Mouse (Mus musculus): ENCODE results near the gene Pten. TPM values are rescaled to one million over a fixed set of nuclear protein-coding genes. Genes with fewer than 3 reads are reported as not detected.

Pten gene
- polyA plus RNA-seq (2014; fragmentation: Nextera tagmentation; extraction: Ambion mirVana): 6.9 and 7.8 TPM in 2 replicates

DNA sequence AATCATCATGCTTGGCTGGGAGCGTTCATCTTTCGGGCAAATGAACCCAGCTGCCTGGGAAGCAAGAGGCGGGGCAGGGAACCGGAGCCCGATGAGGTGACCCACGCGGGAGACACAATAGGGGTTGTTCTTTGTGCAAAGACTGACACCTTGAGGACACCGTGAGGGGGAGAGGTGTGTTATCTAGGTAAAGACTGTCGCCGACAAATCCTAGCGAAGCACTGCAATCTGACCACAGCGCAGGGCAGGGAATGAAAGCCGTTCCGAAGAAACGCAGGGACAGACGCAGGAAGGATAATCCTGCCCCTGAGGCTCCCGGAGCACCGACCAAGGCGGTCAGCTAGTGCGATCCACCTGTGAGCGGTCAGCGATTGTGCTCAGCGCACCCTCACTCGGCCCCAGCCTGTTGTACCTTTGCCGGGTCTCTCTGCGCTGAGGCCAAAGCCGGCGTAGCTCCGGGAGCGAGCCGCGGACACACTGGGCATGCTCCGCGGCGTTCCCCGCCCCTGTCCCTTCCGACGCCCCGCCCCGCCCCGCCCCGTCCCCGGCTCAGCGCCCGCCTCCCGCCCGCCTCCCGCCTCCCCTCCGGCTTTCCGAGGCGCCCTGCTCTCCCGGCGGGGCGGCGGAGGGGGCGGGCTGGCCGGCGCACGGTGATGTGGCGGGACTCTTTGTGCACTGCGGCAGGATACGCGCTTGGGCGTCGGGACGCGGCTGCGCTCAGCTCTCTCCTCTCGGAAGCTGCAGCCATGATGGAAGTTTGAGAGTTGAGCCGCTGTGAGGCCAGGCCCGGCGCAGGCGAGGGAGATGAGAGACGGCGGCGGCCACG lies at the start of gene Pten:
Gene Pten (plus strand): TSS at position 598 of the 826 bp plus-strand sequence.
- peak within 1 kb of the TSS; percentile 83 for H3K4me2 ChIP-seq (ENCODE audit: low read depth, severe bottlenecking)
- under 1% methylated on average over 61 of the region's 77 CpGs for WGBS
- ATAC-seq (ENCODE audit: insufficient number of reproducible peaks, low FRiP score, low TSS enrichment, low read depth): peak; percentile 89
- H3K36me3 ChIP-seq (ENCODE audit: control insufficient read depth, insufficient read depth, low read length): no peaks in the 10 kb centered on the region
- H3K27me3 ChIP-seq (ENCODE audit: control insufficient read depth, insufficient read depth, low read length): 0 out of 2 replicates have a peak, but pooled peaks cover 2% of the 10 kb centered on the region
- H3K4me3 ChIP-seq (ENCODE audit: low read depth, low read length): peak within 1 kb of the TSS; percentile 97
- H3K9me3 ChIP-seq (ENCODE audit: control insufficient read depth, low read length): no peaks in the 10 kb centered on the region
- H3K9ac ChIP-seq (ENCODE audit: low read length): peak within 1 kb of the TSS; percentile 96
- peak within 1 kb of the TSS; percentile 98 for H3K27ac ChIP-seq (replicated peaks; ENCODE audit: low read depth, low read length)
- peak; percentile 98 for DNase-seq (ENCODE audit: low spot score)
- peaks cover 12% of the 10 kb centered on the region; the same call in 1 of the 2 replicates for H3K4me1 ChIP-seq (ENCODE audit: control insufficient read depth, insufficient read depth, low read length)

DNA sequence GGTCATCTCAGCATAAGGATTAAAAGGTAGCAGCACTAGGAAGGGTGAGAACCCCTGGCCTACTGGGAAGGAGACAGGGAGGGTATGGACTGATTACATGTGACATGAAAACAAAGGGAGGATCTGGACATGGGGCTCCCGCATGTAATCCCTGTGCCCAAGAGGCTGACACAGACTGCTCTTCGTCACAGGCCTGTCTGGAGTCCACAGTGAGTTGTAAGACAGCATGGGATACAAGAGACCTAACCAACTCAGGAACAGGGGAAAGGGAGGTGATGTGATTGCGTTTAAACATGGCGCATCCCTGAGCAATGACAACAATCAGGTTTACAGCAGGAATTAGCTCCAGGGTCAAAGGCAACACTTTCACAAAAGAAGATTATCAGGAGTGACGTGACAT lies 48.3 kb upstream of the Pten start:
- H3K27ac ChIP-seq (replicated peaks; ENCODE audit: low read depth, low read length): no peak overlapping the region
- H3K36me3 ChIP-seq (ENCODE audit: control insufficient read depth, insufficient read depth, low read length): 0 out of 2 replicates have a peak, but pooled peaks cover 2% of the 10 kb centered on the region
- H3K4me1 ChIP-seq (ENCODE audit: control insufficient read depth, insufficient read depth, low read length): no peaks in the 10 kb centered on the region
- H3K4me3 ChIP-seq (ENCODE audit: low read depth, low read length): no peak overlapping the region
- H3K9me3 ChIP-seq (ENCODE audit: control insufficient read depth, low read length): no peaks in the 10 kb centered on the region
- H3K4me2 ChIP-seq (ENCODE audit: low read depth, severe bottlenecking): no peak overlapping the region
- ATAC-seq (ENCODE audit: insufficient number of reproducible peaks, low FRiP score, low TSS enrichment, low read depth) (no peak), DNase-seq (ENCODE audit: low spot score) (no peak)
- H3K27me3 ChIP-seq (ENCODE audit: control insufficient read depth, insufficient read depth, low read length): no peaks in the 10 kb centered on the region
- WGBS: 90% methylated on average over 5 of the region's 5 CpGs
- no peak overlapping the region for H3K9ac ChIP-seq (ENCODE audit: low read length)

DNA sequence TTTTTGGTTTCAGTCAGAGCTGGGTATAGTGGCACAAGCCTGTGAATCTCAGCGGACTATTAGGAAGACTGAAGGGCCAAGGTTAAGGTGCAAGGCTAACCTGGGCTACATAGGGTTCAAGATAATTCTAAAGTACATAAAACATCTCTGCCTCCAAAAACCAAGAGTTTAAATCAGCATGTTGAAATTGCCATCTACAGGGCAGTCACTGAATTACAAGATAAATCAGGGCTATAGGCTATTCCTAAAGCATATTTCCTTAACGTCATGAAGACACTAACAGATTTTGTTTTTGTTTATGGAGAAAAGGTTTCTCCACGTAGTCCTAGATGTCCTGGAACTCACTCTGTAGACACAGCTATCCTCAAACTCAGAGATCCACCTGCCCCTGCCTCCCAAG lies 47.0 kb upstream of the Pten start:
- H3K4me2 ChIP-seq (ENCODE audit: low read depth, severe bottlenecking): no peak overlapping the region
- H3K27me3 ChIP-seq (ENCODE audit: control insufficient read depth, insufficient read depth, low read length): no peaks in the 10 kb centered on the region
- no peak overlapping the region for H3K9ac ChIP-seq (ENCODE audit: low read length)
- 84% methylated on average over 3 of the region's 3 CpGs for WGBS
- no peak overlapping the region for H3K27ac ChIP-seq (replicated peaks; ENCODE audit: low read depth, low read length)
- ATAC-seq (ENCODE audit: insufficient number of reproducible peaks, low FRiP score, low TSS enrichment, low read depth): no peak
- no peak overlapping the region for H3K4me3 ChIP-seq (ENCODE audit: low read depth, low read length)
- no peaks in the 10 kb centered on the region for H3K36me3 ChIP-seq (ENCODE audit: control insufficient read depth, insufficient read depth, low read length)
- DNase-seq (ENCODE audit: low spot score): no peak
- H3K4me1 ChIP-seq (ENCODE audit: control insufficient read depth, insufficient read depth, low read length): no peaks in the 10 kb centered on the region
- H3K9me3 ChIP-seq (ENCODE audit: control insufficient read depth, low read length): no peaks in the 10 kb centered on the region

DNA sequence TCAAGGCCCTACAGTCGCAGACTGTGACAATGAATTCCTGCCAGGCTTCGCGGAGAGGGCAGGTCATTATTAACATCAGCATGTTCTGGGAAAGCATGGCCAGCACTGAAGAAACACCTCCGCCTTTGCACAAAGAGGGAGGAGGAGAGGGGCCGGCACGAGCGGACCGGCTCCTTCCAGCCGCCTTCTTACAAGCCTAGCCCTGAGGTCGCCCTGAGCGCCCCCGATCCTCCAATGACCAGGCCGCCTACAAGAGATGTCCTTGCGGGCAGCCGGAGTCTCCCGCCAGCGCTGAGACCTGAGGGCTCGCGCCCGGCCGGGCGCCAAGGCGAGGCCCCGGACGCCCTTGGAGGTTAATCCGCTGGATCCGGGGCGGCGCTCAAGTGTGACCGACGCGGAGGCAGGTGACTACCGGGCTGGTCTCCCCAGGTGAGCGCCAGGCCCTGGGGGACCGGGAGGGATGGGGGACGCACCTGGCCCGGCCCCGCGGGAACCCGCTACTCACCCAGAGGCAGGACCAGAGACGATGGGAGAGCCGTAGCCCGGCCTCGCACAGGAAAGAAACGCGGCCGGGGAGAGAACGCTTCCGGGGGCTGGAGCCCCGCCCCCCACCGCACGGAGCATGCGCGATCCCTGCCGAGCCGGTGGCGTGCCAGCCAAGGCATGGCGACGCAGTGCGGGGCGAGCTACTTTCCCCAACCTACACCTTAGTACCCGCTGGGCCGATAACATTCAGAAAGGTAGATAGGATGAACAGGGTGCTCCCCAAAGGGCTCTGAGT lies 45.3 kb upstream of the Pten start:
- H3K9me3 ChIP-seq (ENCODE audit: control insufficient read depth, low read length): no peaks in the 10 kb centered on the region
- under 1% methylated on average over 63 of the region's 63 CpGs for WGBS
- no peaks in the 10 kb centered on the region for H3K27me3 ChIP-seq (ENCODE audit: control insufficient read depth, insufficient read depth, low read length)
- H3K4me3 ChIP-seq (ENCODE audit: low read depth, low read length): peak overlapping the region; percentile 94
- no peaks in the 10 kb centered on the region for H3K4me1 ChIP-seq (ENCODE audit: control insufficient read depth, insufficient read depth, low read length)
- DNase-seq (ENCODE audit: low spot score) (peak; percentile 93), ATAC-seq (ENCODE audit: insufficient number of reproducible peaks, low FRiP score, low TSS enrichment, low read depth) (peak; percentile 95)
- H3K4me2 ChIP-seq (ENCODE audit: low read depth, severe bottlenecking): peak overlapping the region; percentile 73
- H3K9ac ChIP-seq (ENCODE audit: low read length): peak overlapping the region; percentile 93
- H3K27ac ChIP-seq (replicated peaks; ENCODE audit: low read depth, low read length): peak overlapping the region; percentile 68
- no peaks in the 10 kb centered on the region for H3K36me3 ChIP-seq (ENCODE audit: control insufficient read depth, insufficient read depth, low read length)

DNA sequence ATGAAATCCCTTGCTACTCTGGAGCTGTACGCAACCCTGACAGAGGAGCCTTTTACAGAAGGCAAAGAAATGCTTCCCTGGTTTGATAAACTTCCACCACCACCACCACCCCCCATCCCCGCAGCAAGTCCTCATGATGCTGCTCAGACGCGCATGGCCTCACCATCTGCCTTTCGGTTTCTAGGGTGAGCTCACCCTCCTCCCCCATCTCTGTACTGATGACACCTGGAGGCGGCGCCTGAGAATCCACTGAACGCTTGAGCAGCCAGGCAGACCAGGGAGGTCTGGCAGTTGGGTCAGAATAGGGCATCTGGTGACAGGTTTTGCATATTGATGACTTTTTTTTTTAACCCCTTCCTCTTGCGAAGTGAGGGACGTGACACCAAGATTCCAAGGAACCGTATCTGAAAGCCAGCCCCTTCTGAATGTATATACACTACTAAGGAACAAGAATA lies 44.7 kb upstream of the Pten start:
- H3K4me3 ChIP-seq (ENCODE audit: low read depth, low read length): peak overlapping the region; percentile 94
- H3K9me3 ChIP-seq (ENCODE audit: control insufficient read depth, low read length): no peaks in the 10 kb centered on the region
- H3K9ac ChIP-seq (ENCODE audit: low read length): peak overlapping the region; percentile 93; the same call in 1 of the 2 replicates
- H3K36me3 ChIP-seq (ENCODE audit: control insufficient read depth, insufficient read depth, low read length): no peaks in the 10 kb centered on the region
- WGBS: 0% methylated on average over 11 of the region's 11 CpGs
- no peaks in the 10 kb centered on the region for H3K4me1 ChIP-seq (ENCODE audit: control insufficient read depth, insufficient read depth, low read length)
- H3K4me2 ChIP-seq (ENCODE audit: low read depth, severe bottlenecking): peak overlapping the region; percentile 73
- no peaks in the 10 kb centered on the region for H3K27me3 ChIP-seq (ENCODE audit: control insufficient read depth, insufficient read depth, low read length)
- DNase-seq (ENCODE audit: low spot score) (peak; percentile 74), ATAC-seq (ENCODE audit: insufficient number of reproducible peaks, low FRiP score, low TSS enrichment, low read depth) (peak; percentile 80)
- H3K27ac ChIP-seq (replicated peaks; ENCODE audit: low read depth, low read length): no peak overlapping the region

DNA sequence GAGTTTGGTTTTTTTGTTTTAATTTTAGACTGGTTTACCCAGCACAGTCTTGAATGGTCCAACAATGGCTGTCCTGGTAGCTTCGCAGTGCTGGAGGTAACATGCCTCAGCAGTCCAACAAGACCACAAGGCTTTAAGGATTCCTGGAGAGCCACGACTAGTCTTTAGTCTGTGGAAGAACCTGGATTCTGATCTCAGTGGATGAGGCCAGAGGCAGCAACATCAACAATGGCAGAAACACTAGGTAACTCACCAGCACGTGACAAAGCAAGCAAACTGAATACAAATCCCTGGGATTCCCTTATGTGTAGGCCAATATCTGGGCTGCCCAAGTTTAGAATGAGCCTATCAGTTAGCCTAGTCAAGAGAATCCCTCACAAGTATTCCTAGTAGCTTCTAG lies 43.8 kb upstream of the Pten start:
- 83% methylated on average over 3 of the region's 3 CpGs for WGBS
- Histone ChIP-seq H3K4me3 (ENCODE audit: low read depth, low read length) (no peak overlapping the region), H3K4me1 (ENCODE audit: control insufficient read depth, insufficient read depth, low read length) (no peaks in the 10 kb centered on the region), H3K9me3 (ENCODE audit: control insufficient read depth, low read length) (no peaks in the 10 kb centered on the region), H3K9ac (ENCODE audit: low read length) (no peak overlapping the region), H3K27me3 (ENCODE audit: control insufficient read depth, insufficient read depth, low read length) (no peaks in the 10 kb centered on the region), H3K36me3 (ENCODE audit: control insufficient read depth, insufficient read depth, low read length) (no peaks in the 10 kb centered on the region), H3K27ac (replicated peaks; ENCODE audit: low read depth, low read length) (no peak overlapping the region), H3K4me2 (ENCODE audit: low read depth, severe bottlenecking) (no peak overlapping the region)
- no peak for ATAC-seq (ENCODE audit: insufficient number of reproducible peaks, low FRiP score, low TSS enrichment, low read depth)
- no peak for DNase-seq (ENCODE audit: low spot score)

DNA sequence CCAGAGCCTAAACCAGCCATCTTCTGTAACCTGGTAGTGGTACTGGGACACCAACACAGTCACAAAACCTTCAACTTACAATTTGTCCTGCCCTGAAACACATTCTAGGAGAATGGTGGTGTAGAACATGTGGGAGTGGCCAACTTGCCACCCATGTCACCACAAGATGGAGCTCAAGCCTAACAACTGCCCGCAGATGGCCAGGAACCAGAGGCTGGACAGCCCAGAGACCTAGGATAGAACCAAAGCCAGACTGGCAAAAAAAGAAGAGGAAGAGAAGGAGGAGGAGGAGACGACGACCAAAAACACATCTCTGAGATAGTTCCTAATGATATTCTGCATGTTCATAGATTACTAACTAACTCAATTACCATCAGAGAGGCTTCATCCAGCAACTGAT lies 42.1 kb upstream of the Pten start:
- H3K27ac ChIP-seq (replicated peaks; ENCODE audit: low read depth, low read length): no peak overlapping the region
- H3K9me3 ChIP-seq (ENCODE audit: control insufficient read depth, low read length): no peaks in the 10 kb centered on the region
- ATAC-seq (ENCODE audit: insufficient number of reproducible peaks, low FRiP score, low TSS enrichment, low read depth): no peak
- H3K4me1 ChIP-seq (ENCODE audit: control insufficient read depth, insufficient read depth, low read length): no peaks in the 10 kb centered on the region
- H3K9ac ChIP-seq (ENCODE audit: low read length): no peak overlapping the region
- peak; percentile 78 for DNase-seq (ENCODE audit: low spot score)
- H3K4me3 ChIP-seq (ENCODE audit: low read depth, low read length): no peak overlapping the region
- no peak overlapping the region for H3K4me2 ChIP-seq (ENCODE audit: low read depth, severe bottlenecking)
- H3K27me3 ChIP-seq (ENCODE audit: control insufficient read depth, insufficient read depth, low read length): no peaks in the 10 kb centered on the region
- H3K36me3 ChIP-seq (ENCODE audit: control insufficient read depth, insufficient read depth, low read length): no peaks in the 10 kb centered on the region
- WGBS: 5% methylated on average over 3 of the region's 3 CpGs

DNA sequence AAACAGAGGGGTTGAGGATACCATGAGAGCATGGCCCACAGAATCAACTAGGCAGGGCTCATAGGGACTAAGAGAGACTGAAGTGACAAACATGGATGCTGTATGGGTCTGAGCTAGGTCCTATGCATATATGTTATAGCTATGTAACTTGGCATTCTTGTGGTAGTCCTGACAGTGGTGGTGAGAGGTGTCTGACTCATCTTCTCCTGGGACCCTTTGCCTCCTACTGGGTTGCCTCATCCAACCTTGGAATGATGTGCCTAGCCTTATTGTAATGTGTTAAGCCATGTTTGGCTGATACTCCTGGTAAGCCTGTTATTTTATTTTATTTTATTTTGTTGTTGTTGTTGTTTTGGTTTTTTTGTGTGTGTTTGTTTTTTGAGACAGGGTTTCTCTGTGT lies 41.6 kb upstream of the Pten start:
- no peak for DNase-seq (ENCODE audit: low spot score)
- no peaks in the 10 kb centered on the region for H3K9me3 ChIP-seq (ENCODE audit: control insufficient read depth, low read length)

More for the DNA sequence above, 41.6 kb upstream of the Pten start:
- ATAC-seq (ENCODE audit: insufficient number of reproducible peaks, low FRiP score, low TSS enrichment, low read depth): no peak
- Histone ChIP-seq H3K4me3 (ENCODE audit: low read depth, low read length) (no peak overlapping the region), H3K27me3 (ENCODE audit: control insufficient read depth, insufficient read depth, low read length) (no peaks in the 10 kb centered on the region), H3K9ac (ENCODE audit: low read length) (no peak overlapping the region), H3K36me3 (ENCODE audit: control insufficient read depth, insufficient read depth, low read length) (no peaks in the 10 kb centered on the region), H3K4me2 (ENCODE audit: low read depth, severe bottlenecking) (no peak overlapping the region), H3K27ac (replicated peaks; ENCODE audit: low read depth, low read length) (no peak overlapping the region), H3K4me1 (ENCODE audit: control insufficient read depth, insufficient read depth, low read length) (no peaks in the 10 kb centered on the region)

Data from limb, embryonic 11.5 days (tissue).